Mouse (Mus musculus): ENCODE measurements around the gene Sufu. TPM values are rescaled to one million over a fixed set of nuclear protein-coding genes. Genes with fewer than 3 reads are reported as not detected.

Gene Sufu
- 10 to 100 TPM; 20.1 to 23.5 TPM for total RNA-seq (2021)
- long read RNA-seq, experiment 1, full-length matches to known transcripts, result 13 of 18 reads
- long read RNA-seq, experiment 1, partial matches to known transcripts, result 0 of 18 reads
- long read RNA-seq, experiment 1, other reads (novel, unspliced or antisense), result 5 of 18 reads
- long read RNA-seq, experiment 2, full-length matches to known transcripts, result 15 of 33 reads
- long read RNA-seq, experiment 2, partial matches to known transcripts, result 3 of 33 reads
- long read RNA-seq, experiment 2, other reads (novel, unspliced or antisense), result 15 of 33 reads

DNA sequence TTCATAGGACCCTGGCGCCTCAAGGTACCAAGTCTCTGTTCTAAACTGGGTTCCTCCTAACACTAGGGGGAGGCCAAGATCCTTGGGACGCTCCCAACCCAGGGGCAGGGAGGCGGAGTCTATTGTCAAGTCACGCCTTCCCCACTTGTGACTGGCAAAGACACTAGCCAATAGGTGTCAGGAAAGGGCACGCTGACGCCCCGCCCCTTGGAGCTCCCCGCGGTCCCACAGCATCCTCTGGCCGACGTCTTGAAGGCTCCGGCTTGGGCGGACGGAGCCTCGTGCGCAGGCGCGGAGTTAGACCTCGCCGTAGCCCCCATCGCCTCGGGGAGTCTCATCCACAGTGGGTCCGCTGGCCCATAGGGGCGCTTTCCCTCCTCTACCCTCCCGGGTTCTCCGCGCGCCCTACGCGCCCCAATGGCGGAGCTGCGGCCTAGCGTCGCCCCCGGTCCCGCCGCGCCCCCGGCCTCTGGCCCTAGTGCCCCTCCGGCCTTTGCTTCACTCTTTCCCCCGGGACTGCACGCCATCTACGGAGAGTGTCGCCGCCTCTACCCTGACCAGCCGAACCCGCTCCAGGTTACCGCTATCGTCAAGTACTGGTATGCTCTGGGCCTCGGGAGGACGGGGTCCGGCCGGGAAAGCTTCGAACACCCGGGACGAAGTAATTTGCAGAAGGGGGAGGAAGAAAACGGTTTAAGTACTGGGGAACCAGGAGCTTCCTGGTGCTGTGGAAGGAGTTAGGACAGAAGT is at the start of gene Sufu:
Sufu (plus strand) TSS at position 211 of the 750 bp plus-strand sequence.
- DNase-seq (ENCODE audit: low spot score in 2 of 2), result peak; percentile 95 to 97

DNA sequence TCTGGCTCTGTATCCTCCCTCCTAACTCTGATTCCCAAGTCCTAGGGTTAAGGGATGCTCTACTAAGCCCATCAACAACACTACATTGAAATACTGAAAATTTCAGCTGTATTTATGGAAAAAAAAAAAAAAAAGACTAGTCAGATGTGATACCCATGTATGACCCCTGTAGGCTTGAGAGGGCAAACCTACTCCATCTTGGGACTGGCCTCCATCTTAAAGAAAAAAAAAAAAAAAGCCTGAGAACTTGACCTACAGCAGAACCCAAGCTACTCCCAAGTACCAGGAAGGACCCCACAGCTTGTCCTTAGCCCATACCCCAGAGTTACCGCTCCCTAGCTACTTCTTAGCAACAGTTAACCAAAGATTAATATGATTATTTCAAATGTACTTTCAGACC is 49.5 kb upstream of the Sufu start:
- DNase-seq (ENCODE audit: low spot score in 2 of 2), result no peak

DNA sequence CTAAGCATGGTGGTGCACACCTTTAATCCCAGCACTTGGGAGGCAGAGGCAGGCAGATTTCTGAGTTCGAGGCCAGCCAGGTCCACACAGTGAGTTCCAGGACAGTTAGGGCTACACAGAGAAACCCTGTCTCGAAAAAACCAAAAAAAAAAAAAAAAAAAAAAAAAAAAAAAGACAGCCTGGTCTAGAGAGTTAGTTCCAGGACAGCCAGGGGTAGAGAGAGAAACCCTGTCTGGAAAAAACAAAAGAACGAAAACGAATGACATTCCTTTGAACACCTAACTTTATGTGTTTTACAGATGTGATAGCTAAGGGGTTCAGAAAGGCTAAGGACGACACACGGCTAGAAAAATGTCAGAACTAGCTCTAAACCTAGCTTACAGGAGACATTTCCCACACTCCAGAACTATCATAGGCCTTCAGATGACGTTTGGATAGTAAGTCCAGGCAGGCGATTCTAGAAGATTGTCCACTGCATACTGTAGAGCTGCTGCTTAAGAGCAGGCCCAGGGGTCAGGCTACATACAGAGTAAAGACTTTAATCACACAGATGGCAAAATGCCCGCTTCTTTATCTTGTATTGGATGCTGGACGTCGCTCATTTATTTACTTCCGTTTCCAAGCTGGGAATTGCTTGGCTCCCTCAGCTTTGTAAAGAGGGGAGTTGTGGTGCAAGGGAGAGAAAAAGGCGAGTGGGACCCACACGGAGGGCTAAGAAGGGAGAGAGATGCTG is 48.6 kb upstream of the Sufu start:
- no peak for DNase-seq (ENCODE audit: low spot score in 2 of 2)

DNA sequence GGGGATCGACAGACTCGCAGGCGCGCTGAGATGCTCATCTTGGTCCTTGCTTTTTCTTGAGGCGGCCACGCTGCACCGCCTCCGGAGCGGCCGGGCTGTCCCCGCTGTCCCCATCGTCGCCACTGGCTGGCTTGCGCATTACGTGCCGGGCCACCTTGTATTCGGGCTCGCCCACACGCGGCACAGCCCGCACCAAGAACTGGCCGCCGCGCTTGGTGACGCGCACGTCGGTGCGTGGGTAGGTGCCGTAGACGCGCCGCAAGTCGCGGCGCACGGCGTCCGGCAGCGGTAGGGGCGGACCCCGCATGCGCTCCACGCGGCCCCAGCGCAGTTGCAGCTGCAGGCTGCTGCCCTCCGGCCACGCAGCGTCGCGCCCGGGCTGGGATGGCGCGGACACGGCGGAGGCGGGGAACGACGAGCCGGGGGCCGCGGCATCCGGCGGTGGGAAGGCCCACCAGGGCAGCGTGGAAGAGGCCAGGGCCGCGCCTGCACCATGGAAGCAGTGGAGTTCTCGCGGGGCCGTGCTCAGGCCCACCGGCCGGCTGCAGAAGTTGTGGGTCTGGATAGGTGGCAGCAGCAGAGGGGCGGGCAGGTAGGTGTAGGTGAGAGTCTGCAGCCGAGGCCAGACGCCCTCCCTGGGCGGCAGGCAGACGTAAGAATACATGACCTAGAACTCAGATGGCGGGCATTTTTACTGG is 47.8 kb upstream of the Sufu start:
- peak; percentile 76 to 80 for DNase-seq (ENCODE audit: low spot score in 2 of 2)

DNA sequence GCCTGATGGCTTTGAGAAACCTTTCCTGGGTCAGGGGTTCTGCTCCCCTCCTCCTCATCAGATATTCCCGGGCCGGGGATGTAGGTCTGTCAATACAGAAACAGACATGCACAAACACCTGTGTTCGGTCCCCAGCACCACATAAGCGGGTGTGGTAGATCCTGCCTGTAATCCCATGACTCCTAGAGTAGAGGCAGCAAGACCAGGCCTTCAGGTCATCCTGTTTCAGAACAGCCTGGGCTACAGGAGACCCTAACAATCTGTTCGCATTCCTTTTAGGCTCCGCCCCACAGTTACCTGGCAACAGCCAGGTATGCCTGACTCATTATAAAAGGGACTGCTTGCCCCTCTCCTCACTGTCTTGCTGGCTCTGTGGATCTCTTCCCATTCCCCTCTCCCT is 47.1 kb upstream of the Sufu start:
- no peak for DNase-seq (ENCODE audit: low spot score in 2 of 2)

DNA sequence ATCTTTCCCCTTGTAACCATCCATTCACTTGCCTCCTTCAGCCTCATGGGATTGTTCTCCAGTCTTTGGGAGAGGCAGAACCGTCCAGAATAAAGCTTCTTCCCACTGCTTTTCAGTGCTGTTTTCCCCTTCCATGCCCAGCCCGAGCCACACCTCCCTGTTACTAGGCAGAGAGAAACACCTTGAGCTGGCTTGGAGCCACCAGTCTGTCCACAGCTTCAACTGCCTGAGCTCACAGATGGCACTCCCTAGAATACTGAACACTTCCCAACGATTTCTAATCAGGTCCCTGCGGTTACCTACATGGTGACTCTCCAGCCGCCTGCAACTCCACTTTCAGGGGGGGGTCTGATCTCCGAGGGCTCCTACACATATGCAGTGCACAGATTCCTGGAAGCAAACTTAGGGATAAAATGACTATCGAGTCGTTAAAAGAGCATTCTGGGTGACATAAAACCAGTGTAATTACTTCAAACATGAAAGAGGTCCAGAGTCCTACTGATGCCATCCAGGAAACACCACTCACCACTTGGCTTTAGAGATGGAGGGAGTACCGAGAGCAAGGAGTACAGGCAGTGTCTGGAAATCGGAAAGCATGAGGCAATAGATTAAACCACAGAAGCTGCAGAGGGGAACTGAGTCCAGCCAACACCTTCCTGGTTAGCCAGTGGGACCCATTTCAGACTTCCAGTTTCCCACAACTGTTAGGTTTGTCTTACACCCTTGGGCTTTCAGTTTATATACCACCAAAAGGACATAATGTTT is 46.3 kb upstream of the Sufu start, which contains the start of gene 2310034G01Rik:
2310034G01Rik (minus strand) TSS at position 135 of the 765 bp plus-strand sequence.
- no peak for DNase-seq (ENCODE audit: low spot score in 2 of 2)

DNA sequence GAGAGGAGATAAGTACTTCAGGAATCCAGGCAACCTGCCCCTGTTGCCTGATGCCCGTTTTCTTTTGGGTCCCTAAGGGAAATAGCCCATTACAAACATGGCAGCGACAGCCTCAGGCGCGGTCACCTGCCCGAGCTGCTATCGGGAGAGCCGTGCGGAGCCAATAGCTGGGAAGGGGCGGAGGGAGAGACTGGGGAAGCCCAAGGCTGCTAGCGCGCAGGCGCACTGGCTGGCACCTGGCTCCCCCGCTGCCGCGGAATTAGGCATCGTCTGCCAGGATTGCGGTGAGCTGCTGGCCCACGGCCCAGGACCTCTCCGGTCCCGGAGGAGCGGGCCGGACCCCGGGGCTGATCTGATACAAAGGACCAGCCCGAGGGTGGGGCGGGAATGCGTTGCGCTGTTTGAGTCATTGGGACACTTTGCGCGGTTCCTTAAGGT is 40.0 kb upstream of the Sufu start:
- DNase-seq (ENCODE audit: low spot score in 2 of 2), result peak in 1 of 2 experiments; percentile 54

DNA sequence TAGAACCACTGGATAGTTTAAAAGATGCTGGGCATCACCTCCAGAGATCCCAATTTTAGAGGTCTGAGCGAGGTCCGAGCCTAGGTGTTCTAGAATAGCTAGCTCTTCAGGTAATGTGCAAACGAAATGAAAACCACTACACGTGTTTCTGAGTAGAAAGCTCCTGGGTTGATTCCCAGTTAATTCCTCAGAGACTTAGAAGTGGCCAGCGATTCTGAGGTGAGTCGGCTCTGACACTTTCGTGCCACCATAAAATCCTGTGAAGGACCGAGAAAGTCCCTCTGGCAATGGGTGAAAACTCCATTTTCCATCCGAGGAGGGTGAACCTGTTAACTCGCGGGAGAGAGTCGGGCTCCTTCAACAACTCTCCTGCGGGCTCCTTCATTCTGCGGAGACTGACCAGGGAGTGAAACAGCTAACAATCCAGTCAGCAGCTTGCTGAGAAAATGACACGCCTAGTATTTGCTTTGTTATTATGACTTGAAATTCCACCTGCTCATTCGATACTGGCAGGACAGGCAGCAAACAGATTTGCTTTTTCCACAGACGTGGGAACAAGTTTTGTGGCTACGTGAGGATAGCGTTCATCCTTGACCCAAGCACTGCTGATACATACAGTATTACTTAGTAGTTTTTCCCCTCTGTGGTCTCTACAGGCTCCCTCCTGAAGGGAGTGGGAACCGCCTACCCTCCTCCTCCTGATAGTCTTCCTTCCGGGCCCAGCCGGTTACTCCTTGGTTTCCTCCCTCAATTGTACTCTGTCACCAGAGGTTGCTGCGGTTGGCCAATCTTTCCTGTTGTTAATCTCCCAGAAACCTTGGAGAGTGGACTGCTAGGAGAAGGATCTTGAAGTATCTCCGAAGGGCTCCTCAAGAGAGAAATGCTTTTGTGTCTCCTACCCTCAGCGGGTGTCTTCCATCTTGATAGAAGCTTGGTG is 39.1 kb upstream of the Sufu start:
- no peak for DNase-seq (ENCODE audit: low spot score in 2 of 2)

DNA sequence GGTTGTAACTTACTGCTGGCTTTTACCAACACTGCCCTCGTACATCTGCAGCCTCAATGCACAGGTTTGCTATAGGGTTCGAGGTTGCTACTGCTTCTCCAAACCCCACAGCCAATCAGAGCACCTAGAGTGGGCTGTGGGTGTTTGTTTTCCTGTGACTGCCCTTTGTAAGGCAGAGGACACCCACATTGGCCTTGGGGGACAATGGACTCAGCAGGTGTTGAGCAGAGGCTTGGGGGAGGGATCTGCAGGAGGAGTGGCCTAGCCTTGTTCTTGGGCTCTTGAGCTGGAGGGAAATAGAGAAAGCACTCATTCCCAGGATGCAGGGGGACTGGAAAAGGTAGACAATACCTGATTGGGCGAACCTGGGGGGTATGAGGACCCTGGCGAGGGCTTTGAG is 38.3 kb upstream of the Sufu start:
- DNase-seq (ENCODE audit: low spot score in 2 of 2), result no peak

DNA sequence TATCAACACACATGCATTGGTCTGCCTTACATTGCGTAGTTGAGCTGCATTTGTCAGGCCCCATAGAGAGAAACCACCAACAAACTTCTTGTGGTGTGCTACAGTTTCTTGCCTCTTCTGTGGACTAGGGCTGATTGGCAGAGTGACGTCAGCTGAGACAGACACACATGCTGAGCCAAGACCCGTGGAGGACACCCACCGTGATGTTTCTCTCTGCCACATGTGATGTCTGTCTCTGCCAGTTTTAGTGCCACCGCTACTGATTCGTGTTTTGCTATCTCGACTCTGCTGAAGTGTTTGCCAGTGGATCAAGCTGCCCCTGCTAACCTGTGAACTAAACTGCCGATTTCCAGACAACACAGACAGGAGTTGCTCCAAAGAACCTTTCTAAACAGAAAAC is 34.6 kb upstream of the Sufu start:
- DNase-seq (ENCODE audit: low spot score in 2 of 2), result no peak

DNA sequence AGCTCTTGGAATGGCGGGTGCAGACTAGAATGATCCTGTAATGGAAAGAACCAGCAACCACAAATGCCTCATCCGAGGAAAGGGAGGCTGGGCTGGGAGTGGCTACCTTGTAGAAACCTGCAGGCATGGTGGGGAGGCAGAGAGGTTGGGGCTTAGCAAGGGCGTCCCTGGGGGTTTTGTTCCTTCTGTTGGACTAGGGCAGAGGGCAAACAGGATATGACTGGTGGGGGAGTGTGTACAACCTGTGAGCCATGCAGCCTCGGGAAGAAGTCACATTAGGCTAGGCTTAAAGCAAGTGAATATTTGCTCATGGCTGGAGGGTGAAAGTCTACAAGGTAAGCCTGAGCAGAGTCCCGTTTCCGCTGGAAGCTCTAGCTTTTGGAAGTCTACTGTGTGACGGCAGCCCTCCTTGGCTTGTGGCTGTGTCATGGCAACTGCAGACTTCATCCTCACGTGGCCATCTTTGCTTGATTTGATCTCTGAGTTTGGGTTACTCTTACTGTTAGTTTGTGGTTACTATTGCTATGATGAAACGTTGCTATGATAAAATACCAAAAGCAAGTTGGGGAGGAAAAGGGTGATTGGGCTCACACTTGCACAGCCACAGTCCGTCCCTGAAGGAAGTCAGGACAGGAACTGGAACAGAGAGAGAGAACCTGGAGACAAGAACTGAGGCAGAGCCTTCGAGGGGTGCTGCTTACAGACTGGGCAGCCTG is 33.2 kb upstream of the Sufu start:
- DNase-seq (ENCODE audit: low spot score in 2 of 2), result no peak

DNA sequence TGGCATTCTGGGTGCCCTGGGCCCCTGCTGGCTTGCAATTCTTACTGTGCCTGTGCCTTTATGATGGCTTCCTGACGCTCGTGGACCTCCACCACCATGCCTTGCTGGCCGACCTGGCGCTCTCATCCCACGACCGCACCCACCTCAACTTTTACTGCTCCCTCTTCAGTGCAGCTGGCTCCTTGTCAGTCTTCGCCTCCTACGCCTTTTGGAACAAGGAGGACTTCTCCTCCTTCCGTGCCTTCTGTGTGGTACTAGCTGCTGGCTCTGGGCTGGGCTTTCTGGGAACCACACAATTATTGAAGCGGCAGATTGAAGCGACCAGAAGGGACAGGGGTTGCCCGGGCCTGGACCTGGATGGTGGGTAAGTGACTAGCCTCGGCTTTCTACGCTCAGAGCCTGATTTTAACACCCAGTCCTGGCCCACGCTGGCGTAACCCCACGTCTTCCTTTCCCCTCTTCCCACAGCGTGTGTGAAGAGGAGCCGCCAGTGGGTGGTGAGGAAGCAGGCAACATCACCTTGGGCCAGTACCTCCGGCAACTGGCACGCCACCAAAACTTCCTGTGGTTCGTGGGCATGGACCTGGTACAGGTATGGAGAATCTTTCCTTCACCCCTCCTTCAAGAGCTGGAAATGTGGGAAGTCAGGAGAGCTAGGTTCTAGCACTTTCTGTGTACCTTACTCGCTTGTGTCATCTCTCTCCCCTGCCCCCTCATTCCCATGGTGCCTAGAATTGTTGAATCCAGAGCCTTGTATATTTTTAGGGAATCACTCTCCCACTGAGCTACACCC is 28.7 kb upstream of the Sufu start:
- no peak for DNase-seq (ENCODE audit: low spot score in 2 of 2)

DNA sequence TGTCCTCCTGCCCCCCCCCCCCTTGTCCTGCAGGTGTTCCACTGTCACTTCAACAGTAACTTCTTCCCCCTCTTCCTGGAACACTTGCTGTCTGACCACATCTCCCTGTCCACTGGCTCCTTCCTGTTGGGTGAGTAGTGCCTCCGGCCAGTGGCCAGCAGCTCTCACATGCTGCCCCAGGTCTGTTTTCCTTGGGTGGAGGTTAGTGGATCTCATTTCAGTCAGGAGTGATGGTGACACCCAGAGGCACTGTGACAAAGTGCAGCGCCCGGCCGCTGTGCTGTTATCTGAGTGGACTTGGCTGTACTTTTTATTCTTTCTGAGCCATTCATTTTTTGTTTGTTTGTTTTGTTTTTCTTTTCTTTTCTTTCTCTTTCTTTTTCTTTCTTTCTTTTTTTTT is 27.5 kb upstream of the Sufu start:
- peak in 1 of 2 experiments; percentile 47 for DNase-seq (ENCODE audit: low spot score in 2 of 2)

DNA sequence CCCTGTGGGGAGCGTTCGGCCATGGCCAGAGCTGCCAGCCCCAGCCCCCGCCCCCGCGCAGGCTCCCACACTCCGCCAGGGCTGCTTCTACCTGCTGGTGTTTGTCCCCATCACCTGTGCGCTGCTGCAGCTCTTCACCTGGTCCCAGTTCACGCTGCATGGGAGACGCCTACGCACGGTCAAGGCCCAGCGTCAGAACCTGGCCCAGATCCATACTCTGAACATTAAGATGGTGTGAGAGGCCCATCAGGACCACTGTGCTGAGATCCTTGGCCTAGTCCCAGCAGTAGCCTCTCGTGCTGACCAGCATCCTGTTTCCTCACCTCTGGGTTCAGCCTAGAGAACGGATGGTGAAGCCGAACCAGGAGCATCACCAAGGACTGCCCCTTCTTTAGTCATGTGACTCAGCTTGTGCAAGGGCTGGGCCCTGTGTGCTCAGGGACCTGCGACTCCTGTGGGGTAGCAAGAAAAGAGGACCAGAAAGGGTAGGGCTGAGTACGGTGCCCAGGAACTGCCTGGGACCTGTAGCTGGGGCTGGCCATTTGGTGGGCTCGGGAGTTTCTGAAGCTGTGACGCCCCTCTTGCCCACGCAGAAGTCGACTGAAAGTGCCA is 22.1 kb upstream of the Sufu start:
- no peak for DNase-seq (ENCODE audit: low spot score in 2 of 2)

DNA sequence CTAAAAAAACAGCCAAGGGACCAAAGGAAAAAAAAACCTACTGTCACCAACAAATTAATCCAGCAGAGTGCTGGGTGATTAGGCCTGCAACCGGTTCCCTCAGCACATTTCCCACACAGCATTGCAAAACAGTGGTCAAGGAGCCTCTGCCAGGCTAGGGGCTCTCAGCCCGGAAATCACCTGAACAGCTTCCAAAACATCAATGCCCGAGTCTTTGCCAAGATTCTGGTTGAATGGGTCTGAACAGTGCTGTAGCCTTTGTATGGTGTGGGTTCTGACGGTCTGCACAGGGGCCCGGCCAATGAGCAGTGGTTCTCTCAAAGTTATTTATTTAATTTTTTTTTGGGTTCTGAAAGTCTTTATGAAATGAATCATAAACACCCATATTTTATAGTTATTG is 21.2 kb upstream of the Sufu start:
- DNase-seq (ENCODE audit: low spot score in 2 of 2), result no peak

DNA sequence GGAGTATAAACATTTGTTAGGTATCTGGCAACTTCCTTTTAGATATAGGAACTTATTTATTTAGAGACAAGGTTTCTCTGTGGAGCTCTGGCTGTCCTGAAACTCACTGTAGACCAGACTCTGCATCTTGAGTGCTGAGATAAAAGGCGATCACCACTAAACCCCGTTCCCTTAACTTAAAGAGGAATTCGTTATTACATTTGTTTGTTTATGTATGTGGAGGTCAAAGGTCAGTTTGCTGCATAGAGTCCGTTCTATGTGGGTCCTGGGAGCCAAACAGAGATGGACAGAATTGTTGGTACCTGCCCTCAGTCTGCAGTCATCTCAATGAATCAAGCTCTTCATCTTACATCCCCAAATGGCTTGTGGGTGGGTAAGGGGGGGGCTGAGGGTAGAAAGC is 20.8 kb upstream of the Sufu start:
- DNase-seq (ENCODE audit: low spot score in 2 of 2), result no peak

DNA sequence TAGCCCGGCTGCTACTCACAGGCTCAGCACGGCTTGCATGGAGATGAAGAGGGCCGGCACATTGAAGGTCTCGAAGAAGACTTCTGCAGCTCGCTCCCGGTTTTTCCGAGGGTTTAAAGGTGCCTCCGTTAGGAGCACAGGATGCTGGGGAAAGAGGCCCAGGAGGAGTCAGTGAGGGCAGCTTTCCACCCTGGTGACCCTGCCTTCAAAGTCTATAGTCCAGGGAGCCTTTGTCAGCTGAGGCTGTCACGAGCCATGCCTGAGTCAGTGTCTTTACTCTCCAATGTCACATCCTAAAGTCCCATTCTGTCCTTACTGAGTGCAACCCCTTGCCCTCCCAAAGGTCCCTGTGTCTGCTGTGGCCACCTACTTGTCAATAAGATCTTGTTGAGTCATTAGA is 14.4 kb upstream of the Sufu start:
- DNase-seq (ENCODE audit: low spot score in 2 of 2), result no peak

DNA sequence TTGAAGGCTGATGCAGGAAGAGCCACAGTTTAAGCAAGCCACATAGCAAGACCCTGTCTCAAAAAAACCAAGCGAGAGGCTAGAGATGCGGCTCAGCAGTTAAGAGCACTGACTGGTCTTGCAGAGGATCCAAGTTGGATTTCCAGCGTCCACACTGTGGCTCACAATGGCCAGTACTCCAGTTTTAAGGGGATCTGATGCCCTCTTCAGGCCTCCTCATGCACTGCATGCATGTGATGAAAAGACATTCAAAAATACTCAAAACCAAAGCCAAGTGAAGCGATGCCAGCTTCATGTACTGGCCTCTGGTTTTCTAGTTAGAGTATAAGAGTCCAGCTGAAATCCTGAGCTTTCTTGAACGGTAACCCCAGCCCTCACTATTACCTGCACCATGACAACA is 6.8 kb upstream of the Sufu start:
- DNase-seq (ENCODE audit: low spot score in 2 of 2), result no peak
